Mouse (Mus musculus) liver, postnatal 0 days (tissue): ENCODE data around the gene Mal.

Experiments used
- CTCF ChIP-seq: sonication (generic); IDR thresholded peaks from 2 replicates; pipeline ENCODE4 v1.5.1; 2016; ENCODE audit warnings: antibody characterized with exemption, low read depth
- EP300 ChIP-seq: IDR thresholded peaks from 2 replicates; pipeline ENCODE4 v1.6.1; 2016; ENCODE audit warnings: antibody characterized with exemption, low read depth, mild to moderate bottlenecking

- no peak for TF ChIP-seq CTCF
- no peak for TF ChIP-seq EP300
Measured at GRCm38 (mm10) chr2:127590204-127590603, 66.3 kb downstream of the Mal start.
